Mouse (Mus musculus) gastrocnemius, adult 18-20 months (tissue): Measurements from ENCODE around the gene Lyrm4. TPM values are rescaled to one million over a fixed set of nuclear protein-coding genes. Genes with fewer than 3 reads are reported as not detected.

ENCODE experiments used
- DNase-seq: peaks from one replicate; pipeline ENCODE4 v3.0.0; 2021; ENCODE audit warnings: low spot score
- total RNA-seq, 2 experiments: library from RNA; stranded (reverse); gene quantifications; 2 replicates each; pipeline ENCODE4 v1.2.3; 2021

Lyrm4 gene
- total RNA-seq, 2 experiments from 2014 or later: 6.8 to 6.9 TPM

DNA sequence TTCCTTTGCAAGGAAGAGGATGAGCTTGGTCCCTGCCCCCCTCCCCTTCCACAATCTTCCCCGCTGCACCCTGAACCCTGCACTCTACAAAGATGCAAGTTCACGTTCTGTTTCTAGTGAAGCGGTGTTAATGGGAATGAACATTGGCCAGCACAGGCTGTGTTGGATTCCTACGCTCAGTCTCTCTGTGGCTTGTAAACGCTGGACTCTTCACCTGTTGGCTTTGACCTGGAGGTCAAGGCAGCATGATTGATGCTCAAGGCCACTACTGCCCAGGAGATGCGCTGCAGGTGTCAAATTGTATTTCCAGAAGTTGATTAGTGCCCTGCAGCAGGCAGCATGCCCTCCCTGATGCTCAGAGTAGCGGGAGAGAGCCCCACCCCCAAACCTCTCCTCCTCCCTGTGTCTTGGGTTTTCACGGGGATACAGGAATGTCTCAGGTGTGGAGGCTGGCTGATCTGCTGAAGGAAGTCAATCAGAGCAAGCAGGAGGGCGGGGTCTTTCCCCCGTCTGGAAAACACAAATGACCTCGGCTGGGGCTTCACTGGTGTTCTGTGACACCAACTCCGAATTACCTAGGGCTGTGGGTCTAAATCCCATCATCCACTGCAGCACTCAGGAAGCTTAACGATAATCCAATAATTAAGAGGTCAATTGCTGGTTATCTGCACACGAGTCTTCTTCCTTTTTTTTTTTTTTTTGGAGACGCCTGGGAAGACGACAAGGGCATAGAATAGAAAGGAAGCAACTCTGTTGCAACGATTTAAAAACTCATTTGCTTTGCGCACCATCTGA lies 177.3 kb downstream of the Lyrm4 start:
- no peak for DNase-seq

DNA sequence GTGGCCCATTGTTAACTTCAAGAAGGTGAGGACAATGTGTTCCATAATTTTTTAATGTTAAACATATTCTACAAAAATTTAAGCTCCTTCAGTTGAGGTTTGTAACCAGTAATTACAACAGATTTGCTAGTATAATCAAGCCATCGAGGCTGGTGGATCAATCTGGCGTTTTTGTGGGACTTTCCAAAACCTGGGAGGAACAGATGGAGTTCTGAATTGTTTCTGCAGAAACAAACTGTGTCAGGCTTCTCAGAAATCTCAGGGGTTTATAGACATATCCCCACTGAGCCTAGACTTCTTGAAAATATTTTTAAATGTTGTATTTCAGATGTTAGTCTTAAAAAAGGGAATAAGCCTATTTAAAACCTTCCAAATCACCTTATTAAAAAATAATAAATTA lies 179.3 kb downstream of the Lyrm4 start:
- DNase-seq: no peak

Other genes with a start within 250 kb of the Lyrm4 start
- 10 to 100 TPM; 11.8 to 17.2 TPM for gene Rpp40, start 211.2 kb downstream of the Lyrm4 start, total RNA-seq
- not detected for gene Ppp1r3g, start 158.7 kb downstream of the Lyrm4 start, total RNA-seq
- 10 to 100 TPM; 34.7 to 36.1 TPM for gene Fars2, start 114 bp downstream of the Lyrm4 start, total RNA-seq